Mouse (Mus musculus): Measurements from ENCODE around the gene Olfr569.

The Olfr569 gene

DNA sequence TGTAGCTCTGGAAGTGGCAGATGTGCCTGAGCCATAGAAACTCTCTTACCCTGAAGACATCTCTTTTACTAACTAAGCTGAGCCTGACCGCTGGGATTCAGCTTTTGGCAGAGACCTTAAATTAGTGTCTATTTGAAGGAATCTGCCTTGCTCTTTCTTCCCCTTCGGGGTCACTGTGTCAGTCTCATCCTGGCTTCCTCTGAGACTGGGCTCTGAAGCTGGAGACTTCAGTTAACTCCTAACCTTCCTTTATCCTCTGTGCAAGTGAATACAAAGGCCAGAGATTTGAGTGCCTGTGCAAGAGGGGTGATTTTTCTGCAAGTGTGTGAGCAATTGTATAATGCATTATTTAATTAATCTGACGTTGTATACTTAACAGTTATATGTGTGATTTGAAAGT lies at the start of gene Olfr569:
Olfr569 (minus strand) TSS at position 101 of the 400 bp plus-strand sequence.
- no peak for DNase-seq (ENCODE audit: low read depth, low spot score)

- no peak for DNase-seq (ENCODE audit: low read depth, low spot score)
These were observed 36.4 kb upstream of the Olfr569 start for GRCm38 (mm10) chr7:102927105-102927504.

GRCm38 (mm10) chr7:102924109-102924508 lies 33.4 kb upstream of the Olfr569 start, which contains the start of gene Olfr572:
Gene Olfr572, plus strand, starts transcription at chr7:102924409.
- DNase-seq (ENCODE audit: low read depth, low spot score) = no peak

- peak; percentile 21 for DNase-seq (ENCODE audit: low read depth, low spot score)
These were observed 28.9 kb upstream of the Olfr569 start for GRCm38 (mm10) chr7:102919632-102920031.

DNA sequence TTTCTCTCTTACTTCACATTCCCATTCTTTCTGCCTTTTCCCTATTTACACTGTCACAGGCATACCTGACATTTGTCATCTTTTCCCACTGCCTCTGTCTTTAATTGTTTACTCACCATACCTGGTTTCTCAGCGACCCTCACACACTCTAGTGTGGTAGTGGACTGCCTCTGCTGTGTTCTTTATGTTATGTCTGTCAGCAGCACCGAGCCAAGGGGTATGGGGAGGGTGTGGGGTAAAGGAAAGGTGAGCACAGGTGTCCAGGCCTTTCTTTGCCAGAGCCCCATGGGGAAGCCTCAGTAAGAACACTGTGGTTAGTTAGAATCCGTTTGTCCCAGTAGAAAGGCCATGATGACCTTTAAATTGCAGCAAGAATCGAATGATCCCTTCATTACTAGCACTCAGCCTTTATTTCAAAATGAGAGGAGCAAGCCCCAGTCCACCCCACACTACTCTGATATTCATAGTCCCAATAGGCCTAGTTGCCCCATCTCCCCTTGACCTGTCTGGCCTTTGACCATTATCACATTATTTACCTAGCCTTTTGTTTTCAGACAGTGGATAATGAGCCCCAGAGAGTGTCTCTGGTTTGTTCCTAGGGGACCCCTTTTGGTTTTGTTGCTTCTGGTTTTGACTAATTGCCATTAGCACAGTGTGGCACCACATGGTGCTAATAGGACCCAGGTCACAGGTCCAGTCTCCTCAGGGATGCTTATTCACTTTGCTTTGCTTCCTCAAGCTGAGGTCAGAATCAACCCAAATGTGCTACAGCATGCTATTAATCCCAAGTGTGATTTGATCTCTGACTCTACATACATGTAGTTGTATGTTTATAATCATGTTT lies 26.6 kb upstream of the Olfr569 start, which contains the start of gene Olfr571:
Olfr571 (minus strand) TSS at position 505 of the 844 bp plus-strand sequence.
- DNase-seq (ENCODE audit: low read depth, low spot score) = no peak

DNA sequence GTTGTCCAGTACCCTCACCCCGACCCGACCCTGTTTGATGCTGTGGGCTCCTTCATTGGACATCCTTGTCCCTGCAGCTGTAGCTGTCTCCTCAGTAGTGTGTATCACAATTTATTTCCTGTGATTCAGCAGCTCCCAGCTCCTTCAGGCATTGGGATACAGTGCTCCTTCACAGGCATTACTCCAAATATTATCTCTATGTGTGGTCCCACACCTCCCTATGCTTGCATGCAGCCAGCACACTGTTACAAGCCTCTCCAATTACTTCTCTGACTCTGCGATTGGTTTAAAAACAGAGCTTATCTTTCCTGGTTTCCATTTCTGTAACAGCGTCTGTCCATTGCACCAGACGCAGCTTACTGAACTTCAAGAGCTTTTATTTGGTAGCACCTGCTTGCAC lies 25.7 kb upstream of the Olfr569 start:
- no peak for DNase-seq (ENCODE audit: low read depth, low spot score)

- no peak for DNase-seq (ENCODE audit: low read depth, low spot score)
These were observed 24.6 kb upstream of the Olfr569 start for GRCm38 (mm10) chr7:102915261-102915660.

DNA sequence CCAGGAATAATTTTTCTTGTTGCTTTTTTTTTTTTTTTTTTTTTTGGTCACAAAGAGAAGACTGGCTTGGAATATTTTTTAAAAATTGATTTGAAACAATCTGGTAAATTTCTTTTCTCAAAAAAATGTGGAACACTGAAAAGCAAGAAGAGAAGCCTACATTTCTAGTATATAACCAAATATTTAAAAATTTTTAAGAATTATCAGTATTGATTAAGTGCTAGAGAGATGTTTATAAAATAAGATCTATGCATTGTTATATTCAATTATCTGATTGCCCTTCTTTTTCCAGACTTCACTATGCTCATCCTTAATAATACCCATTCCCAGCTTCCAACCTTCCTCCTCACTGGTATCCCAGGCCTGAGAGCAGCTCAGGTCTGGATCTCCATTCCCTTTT lies 13.9 kb downstream of the Olfr569 start, which contains the start of gene Olfr568:
Olfr568 (plus strand) TSS at position 301 of the 400 bp plus-strand sequence.
- no peak for DNase-seq (ENCODE audit: low read depth, low spot score)

- no peak for DNase-seq (ENCODE audit: low read depth, low spot score)
These were observed 32.0 kb downstream of the Olfr569 start, which contains the start of gene Olfr566 for GRCm38 (mm10) chr7:102858665-102859064. Gene Olfr566, minus strand, starts transcription at chr7:102858765.

GRCm38 (mm10) chr7:102855807-102856206 lies 34.9 kb downstream of the Olfr569 start:
- no peak for DNase-seq (ENCODE audit: low read depth, low spot score)

All from c-Kit-negative CD71-positive TER-119-positive erythroid progenitor cells, embryonic 14.5 days (primary cell).